Mouse (Mus musculus) intestine, postnatal 0 days (tissue): ENCODE data around the gene Vps35l. TPM values are rescaled to one million over a fixed set of nuclear protein-coding genes. Genes with fewer than 3 reads are reported as not detected.

ENCODE experiments used
- ATAC-seq: fragments of 200-750 bp; cut with Nextera tagmentation; 2 replicates; pipeline ENCODE4 v1.8.0; 2017; ENCODE audit warnings: mild to moderate bottlenecking, moderate TSS enrichment, moderate library complexity
- H3K27ac ChIP-seq: fragments of 300-500 bp; sonication (generic); 2 replicates; pipeline ENCODE4 v1.5.1; 2014; ENCODE audit warnings: mild to moderate bottlenecking, low read depth, low read length, moderate library complexity
- H3K27me3 ChIP-seq: fragments of 300-500 bp; sonication (generic); replicated peaks from 2 replicates; pipeline ENCODE4 v1.6.1; 2014; ENCODE audit warnings: low read length, mixed read lengths; ENCODE audit not compliant: control insufficient read depth, insufficient read depth
- H3K36me3 ChIP-seq: fragments of 300-500 bp; sonication (generic); 2 replicates; pipeline ENCODE4 v1.6.1; 2014; ENCODE audit warnings: mild to moderate bottlenecking, moderate library complexity; ENCODE audit not compliant: control insufficient read depth, insufficient read depth
- H3K4me1 ChIP-seq: fragments of 300-500 bp; sonication (generic); replicated peaks from 2 replicates; pipeline ENCODE4 v1.6.1; 2014; ENCODE audit warnings: antibody characterized with exemption, low read length, mixed read lengths; ENCODE audit not compliant: control insufficient read depth, insufficient read depth
- H3K4me2 ChIP-seq: fragments of 300-500 bp; sonication (generic); replicated peaks from 2 replicates; pipeline ENCODE4 v1.6.1; 2014; ENCODE audit warnings: low read depth, mild to moderate bottlenecking, moderate library complexity
- H3K4me3 ChIP-seq: fragments of 300-500 bp; sonication (generic); 2 replicates; pipeline ENCODE4 v1.5.1; 2014; ENCODE audit warnings: low read depth, low read length
- H3K9ac ChIP-seq: fragments of 300-500 bp; sonication (generic); 2 replicates; pipeline ENCODE4 v1.6.1; 2014; ENCODE audit warnings: mild to moderate bottlenecking, low read depth, low read length
- H3K9me3 ChIP-seq: fragments of 300-500 bp; sonication (generic); 2 replicates; pipeline ENCODE4 v1.6.1; 2016; ENCODE audit warnings: mixed run types; ENCODE audit not compliant: control insufficient read depth
- CTCF ChIP-seq: sonication (generic); IDR thresholded peaks from 2 replicates; pipeline ENCODE4 v1.5.1; 2016; ENCODE audit warnings: low read depth, mild to moderate bottlenecking, control low read depth, antibody characterized with exemption, moderate library complexity
- WGBS: fragments of 180-500 bp; shearing (Covaris S2); extraction: QIAGEN DNeasy Blood & Tissue Kit; methylation state at CpG from one replicate; pipeline ENCODE4 v1.1.7; 2014; 5-methylcytosine and 5-hydroxymethylcytosine counted together
- polyA plus RNA-seq: library from polyadenylated mRNA; unstranded; fragments of >200 nt; fragmentation: Nextera tagmentation; extraction: Ambion mirVana; gene quantifications from 2 replicates; pipeline ENCODE4 v1.2.1, GENCODE M21; 2015

Gene Vps35l
- polyA plus RNA-seq, 1 experiment from 2014 or later, result 57.8 TPM

GRCm38 (mm10) chr7:118855171-118855876 lies 115.3 kb downstream of the Vps35l start, which contains the start of gene Iqck:
Gene Iqck, plus strand, starts transcription at chr7:118855752.
- Histone ChIP-seq H3K27ac (peak within 1 kb of the TSS; percentile 50; the same call in 1 of the 2 replicates), H3K4me1 (0 out of 2 replicates have a peak, but pooled peaks cover 2% of the 10 kb centered on the region), H3K4me3 (peak within 1 kb of the TSS; percentile 90), H3K9ac (peak within 1 kb of the TSS; percentile 47), H3K36me3 (peaks cover 12% of the 10 kb centered on the region), H3K27me3 (no peaks in the 10 kb centered on the region), H3K9me3 (no peaks in the 10 kb centered on the region), H3K4me2 (peak within 1 kb of the TSS; percentile 92)
- peak; percentile 96 for ATAC-seq
- WGBS, result under 1% methylated on average over 57 of the region's 57 CpGs
- TF ChIP-seq CTCF, result no peak

- Histone ChIP-seq H3K4me2 (peak within 1 kb of the TSS; percentile 92), H3K27me3 (no peaks in the 10 kb centered on the region), H3K4me3 (peak within 1 kb of the TSS; percentile 90), H3K9ac (peak within 1 kb of the TSS; percentile 47), H3K36me3 (peaks cover 9% of the 10 kb centered on the region), H3K27ac (peak within 1 kb of the TSS; percentile 50; the same call in 1 of the 2 replicates), H3K9me3 (no peaks in the 10 kb centered on the region), H3K4me1 (0 out of 2 replicates have a peak, but pooled peaks cover 2% of the 10 kb centered on the region)
- TF ChIP-seq CTCF, result no peak
- WGBS, result under 1% methylated on average over 46 of the region's 46 CpGs
- ATAC-seq, result peak; percentile 73
These were observed 115.9 kb downstream of the Vps35l start, which contains the start of gene Knop1 for GRCm38 (mm10) chr7:118855877-118856304. Gene Knop1, minus strand, starts transcription at chr7:118856254.

GRCm38 (mm10) chr7:118858640-118859039 lies 118.6 kb downstream of the Vps35l start:
- Histone ChIP-seq H3K9me3 (no peaks in the 10 kb centered on the region), H3K27ac (no peak overlapping the region), H3K36me3 (no peaks in the 10 kb centered on the region), H3K9ac (no peak overlapping the region), H3K4me1 (0 out of 2 replicates have a peak, but pooled peaks cover 2% of the 10 kb centered on the region), H3K4me2 (no peak overlapping the region), H3K4me3 (no peak overlapping the region), H3K27me3 (no peaks in the 10 kb centered on the region)
- WGBS, result 88% methylated on average over 1 of the region's 1 CpGs
- ATAC-seq, result no peak
- TF ChIP-seq CTCF, result no peak

- Histone ChIP-seq H3K27me3 (no peaks in the 10 kb centered on the region), H3K36me3 (no peaks in the 10 kb centered on the region), H3K4me2 (no peak overlapping the region), H3K27ac (no peak overlapping the region), H3K9ac (no peak overlapping the region), H3K4me1 (no peaks in the 10 kb centered on the region), H3K4me3 (no peak overlapping the region), H3K9me3 (no peaks in the 10 kb centered on the region)
- TF ChIP-seq CTCF, result no peak
- WGBS, result 63% methylated on average over 2 of the region's 2 CpGs
- ATAC-seq, result no peak
These were observed 125.3 kb downstream of the Vps35l start for GRCm38 (mm10) chr7:118865362-118865761.

- Histone ChIP-seq H3K9ac (no peak overlapping the region), H3K9me3 (no peaks in the 10 kb centered on the region), H3K36me3 (no peaks in the 10 kb centered on the region), H3K27ac (no peak overlapping the region), H3K27me3 (no peaks in the 10 kb centered on the region), H3K4me2 (no peak overlapping the region), H3K4me1 (no peaks in the 10 kb centered on the region), H3K4me3 (no peak overlapping the region)
- 85% methylated on average over 3 of the region's 3 CpGs for WGBS
- no peak for ATAC-seq
- TF ChIP-seq CTCF, result no peak; the same call in none of the 2 replicates
These were observed 139.5 kb downstream of the Vps35l start for GRCm38 (mm10) chr7:118879466-118880029.

- TF ChIP-seq CTCF, result no peak
- Histone ChIP-seq H3K27ac (no peak overlapping the region), H3K36me3 (no peaks in the 10 kb centered on the region), H3K9ac (no peak overlapping the region), H3K9me3 (no peaks in the 10 kb centered on the region), H3K4me2 (no peak overlapping the region), H3K4me1 (0 out of 2 replicates have a peak, but pooled peaks cover 2% of the 10 kb centered on the region), H3K4me3 (no peak overlapping the region), H3K27me3 (no peaks in the 10 kb centered on the region)
- WGBS, result 60% methylated on average over 4 of the region's 4 CpGs
- no peak for ATAC-seq
These were observed 143.9 kb downstream of the Vps35l start for GRCm38 (mm10) chr7:118883957-118884356.
